Mouse (Mus musculus): ENCODE measurements around the gene Ptch1. TPM values are rescaled to one million over a fixed set of nuclear protein-coding genes. Genes with fewer than 3 reads are reported as not detected.

The Ptch1 gene
- polyA plus RNA-seq (2021; fragmentation: Nextera tagmentation), result 4.5 and 5.3 TPM in 2 replicates
- long read RNA-seq, experiment 1, partial matches to known transcripts, result 5 of 28 reads
- long read RNA-seq, experiment 1, other reads (novel, unspliced or antisense), result 23 of 28 reads
- long read RNA-seq, experiment 2, partial matches to known transcripts, result 16 of 33 reads
- long read RNA-seq, experiment 2, other reads (novel, unspliced or antisense), result 17 of 33 reads

GRCm38 (mm10) chr13:63573256-63573835 lies at the start of gene Ptch1:
Ptch1 (minus strand) TSS chr13:63573598.

GRCm38 (mm10) chr13:63496646-63497582 lies 76.5 kb downstream of the Ptch1 start, which contains the start of gene Fancc:
Fancc (minus strand) TSS chr13:63497278.

Other genes starting within 250 kb of the Ptch1 start
- 3.5 and 4.4 TPM in 2 replicates for gene Fancc, start 76.3 kb downstream of the Ptch1 start, polyA plus RNA-seq (2021; fragmentation: Nextera tagmentation)
- 4.8 and 6.0 TPM in 2 replicates for gene Ercc6l2, start 241.6 kb upstream of the Ptch1 start, polyA plus RNA-seq (2021; fragmentation: Nextera tagmentation)

Data from layer of hippocampus, adult 6 months (tissue).